Mouse (Mus musculus) midbrain, embryonic 15.5 days (tissue): ENCODE measurements around the gene Kcnt2. TPM values are rescaled to one million over a fixed set of nuclear protein-coding genes. Genes with fewer than 3 reads are reported as not detected.

Experiments
- ATAC-seq: fragments of 200-750 bp; cut with Nextera tagmentation; replicated peaks from 2 replicates; pipeline ENCODE4 v1.8.0; 2017; ENCODE audit warnings: moderate TSS enrichment
- H3K27ac ChIP-seq: fragments of 300-500 bp; sonication (generic); 2 replicates; pipeline ENCODE4 v1.5.1; 2015; ENCODE audit warnings: mild to moderate bottlenecking, inconsistent platforms
- H3K27me3 ChIP-seq: fragments of 300-500 bp; sonication (generic); replicated peaks from 2 replicates; pipeline ENCODE4 v1.6.1; 2015; ENCODE audit warnings: inconsistent platforms
- H3K36me3 ChIP-seq: fragments of 300-500 bp; sonication (generic); replicated peaks from 2 replicates; pipeline ENCODE4 v1.6.1; 2015; ENCODE audit warnings: inconsistent platforms
- H3K4me1 ChIP-seq: fragments of 300-500 bp; sonication (generic); 2 replicates; pipeline ENCODE4 v1.6.1; 2015; ENCODE audit warnings: inconsistent platforms
- H3K4me2 ChIP-seq: fragments of 300-500 bp; sonication (generic); 2 replicates; pipeline ENCODE4 v1.6.1; 2015; ENCODE audit warnings: inconsistent platforms, mild to moderate bottlenecking, moderate library complexity
- H3K4me3 ChIP-seq: fragments of 300-500 bp; sonication (generic); 2 replicates; pipeline ENCODE4 v1.5.1; 2015; ENCODE audit warnings: mild to moderate bottlenecking, inconsistent platforms
- H3K9ac ChIP-seq: fragments of 300-500 bp; sonication (generic); 2 replicates; pipeline ENCODE4 v1.6.1; 2015; ENCODE audit warnings: mild to moderate bottlenecking, inconsistent platforms
- H3K9me3 ChIP-seq: fragments of 300-500 bp; sonication (generic); 2 replicates; pipeline ENCODE4 v1.6.1; 2016; ENCODE audit warnings: inconsistent platforms
- WGBS: fragments of 180-500 bp; shearing (Covaris S2); methylation state at CpG from one replicate; pipeline ENCODE4 v1.1.7; 2015; ENCODE audit warnings: mixed read lengths; 5-methylcytosine and 5-hydroxymethylcytosine counted together
- polyA plus RNA-seq: library from polyadenylated mRNA; unstranded; fragments of >200 nt; fragmentation: Nextera tagmentation; extraction: Ambion mirVana; gene quantifications from 2 replicates; pipeline ENCODE4 v1.2.1, GENCODE M21; 2015

The Kcnt2 gene
- polyA plus RNA-seq, 1 experiment from 2014 or later, result 2.9 TPM

GRCm38 (mm10) chr1:140304244-140304643 is 58.3 kb downstream of the Kcnt2 start:
- no peak overlapping the region for H3K4me3 ChIP-seq
- no peak overlapping the region for H3K4me2 ChIP-seq
- no peaks in the 10 kb centered on the region for H3K36me3 ChIP-seq
- H3K4me1 ChIP-seq, result no peaks in the 10 kb centered on the region
- no peaks in the 10 kb centered on the region for H3K27me3 ChIP-seq
- H3K9ac ChIP-seq, result no peak overlapping the region
- 89% methylated on average over 1 of the region's 1 CpGs for WGBS
- ATAC-seq, result no peak
- no peak overlapping the region for H3K27ac ChIP-seq
- no peaks in the 10 kb centered on the region; the same call in 1 of the 2 replicates for H3K9me3 ChIP-seq

- Histone ChIP-seq H3K9me3 (no peaks in the 10 kb centered on the region; the same call in 1 of the 2 replicates), H3K27me3 (no peaks in the 10 kb centered on the region)
- ATAC-seq, result no peak
Measured at GRCm38 (mm10) chr1:140305344-140305743, 59.4 kb downstream of the Kcnt2 start.

GRCm38 (mm10) chr1:140306339-140306738 is 60.4 kb downstream of the Kcnt2 start:
- WGBS, result 91% methylated on average over 2 of the region's 2 CpGs
- no peaks in the 10 kb centered on the region; the same call in 1 of the 2 replicates for H3K9me3 ChIP-seq
- H3K27ac ChIP-seq, result no peak overlapping the region
- no peak overlapping the region for H3K9ac ChIP-seq
- H3K36me3 ChIP-seq, result no peaks in the 10 kb centered on the region
- H3K4me2 ChIP-seq, result no peak overlapping the region
- H3K27me3 ChIP-seq, result no peaks in the 10 kb centered on the region
- no peaks in the 10 kb centered on the region for H3K4me1 ChIP-seq
- no peak overlapping the region for H3K4me3 ChIP-seq
- no peak for ATAC-seq

More at GRCm38 (mm10) chr1:140305344-140305743, 59.4 kb downstream of the Kcnt2 start:
- no peak overlapping the region for H3K9ac ChIP-seq
- H3K4me2 ChIP-seq, result no peak overlapping the region
- H3K27ac ChIP-seq, result no peak overlapping the region
- no peak overlapping the region for H3K4me3 ChIP-seq
- H3K4me1 ChIP-seq, result no peaks in the 10 kb centered on the region
- H3K36me3 ChIP-seq, result no peaks in the 10 kb centered on the region

- no peak for ATAC-seq
- no peak overlapping the region for H3K4me3 ChIP-seq
Measured at GRCm38 (mm10) chr1:140310739-140311138, 64.8 kb downstream of the Kcnt2 start.

GRCm38 (mm10) chr1:140325088-140325487 is 79.1 kb downstream of the Kcnt2 start:
- no peak for ATAC-seq
- Histone ChIP-seq H3K4me3 (no peak overlapping the region), H3K9ac (no peak overlapping the region), H3K9me3 (no peaks in the 10 kb centered on the region), H3K4me1 (no peaks in the 10 kb centered on the region), H3K27me3 (no peaks in the 10 kb centered on the region), H3K27ac (no peak overlapping the region), H3K4me2 (no peak overlapping the region), H3K36me3 (no peaks in the 10 kb centered on the region)
- 90% methylated on average over 3 of the region's 3 CpGs for WGBS

More at GRCm38 (mm10) chr1:140310739-140311138, 64.8 kb downstream of the Kcnt2 start:
- Histone ChIP-seq H3K9ac (no peak overlapping the region), H3K27ac (no peak overlapping the region), H3K27me3 (no peaks in the 10 kb centered on the region), H3K36me3 (no peaks in the 10 kb centered on the region), H3K9me3 (no peaks in the 10 kb centered on the region), H3K4me2 (no peak overlapping the region), H3K4me1 (no peaks in the 10 kb centered on the region)
- WGBS, result 95% methylated on average over 2 of the region's 2 CpGs

- no peaks in the 10 kb centered on the region for H3K36me3 ChIP-seq
Measured at GRCm38 (mm10) chr1:140326709-140327108, 80.8 kb downstream of the Kcnt2 start.

GRCm38 (mm10) chr1:140333702-140334101 is 87.7 kb downstream of the Kcnt2 start:
- Histone ChIP-seq H3K27ac (no peak overlapping the region), H3K4me3 (no peak overlapping the region), H3K9me3 (no peaks in the 10 kb centered on the region), H3K27me3 (no peaks in the 10 kb centered on the region), H3K36me3 (no peaks in the 10 kb centered on the region), H3K4me2 (no peak overlapping the region), H3K4me1 (no peaks in the 10 kb centered on the region), H3K9ac (no peak overlapping the region)
- ATAC-seq, result no peak
- 87% methylated on average over 3 of the region's 3 CpGs for WGBS

More at GRCm38 (mm10) chr1:140326709-140327108, 80.8 kb downstream of the Kcnt2 start:
- ATAC-seq, result no peak
- no peak overlapping the region for H3K4me3 ChIP-seq
- WGBS, result 89% methylated on average over 3 of the region's 3 CpGs
- H3K9ac ChIP-seq, result no peak overlapping the region
- no peak overlapping the region for H3K27ac ChIP-seq
- H3K4me1 ChIP-seq, result no peaks in the 10 kb centered on the region
- no peaks in the 10 kb centered on the region for H3K9me3 ChIP-seq
- no peaks in the 10 kb centered on the region for H3K27me3 ChIP-seq
- no peak overlapping the region for H3K4me2 ChIP-seq

- H3K9me3 ChIP-seq, result no peaks in the 10 kb centered on the region
- H3K4me2 ChIP-seq, result no peak overlapping the region
- H3K36me3 ChIP-seq, result no peaks in the 10 kb centered on the region
- no peaks in the 10 kb centered on the region for H3K27me3 ChIP-seq
- H3K9ac ChIP-seq, result no peak overlapping the region
- no peak overlapping the region for H3K27ac ChIP-seq
- no peak for ATAC-seq
- H3K4me1 ChIP-seq, result no peaks in the 10 kb centered on the region
- H3K4me3 ChIP-seq, result no peak overlapping the region
Measured at GRCm38 (mm10) chr1:140338417-140338816, 92.5 kb downstream of the Kcnt2 start.

GRCm38 (mm10) chr1:140339368-140339767 is 93.4 kb downstream of the Kcnt2 start:
- ATAC-seq, result no peak
- Histone ChIP-seq H3K27ac (no peak overlapping the region), H3K4me1 (no peaks in the 10 kb centered on the region), H3K9ac (no peak overlapping the region), H3K4me3 (no peak overlapping the region), H3K4me2 (no peak overlapping the region), H3K27me3 (no peaks in the 10 kb centered on the region), H3K36me3 (no peaks in the 10 kb centered on the region), H3K9me3 (no peaks in the 10 kb centered on the region)
- 89% methylated on average over 4 of the region's 4 CpGs for WGBS

- Histone ChIP-seq H3K36me3 (no peaks in the 10 kb centered on the region), H3K27me3 (no peaks in the 10 kb centered on the region), H3K4me3 (no peak overlapping the region), H3K27ac (no peak overlapping the region), H3K4me2 (no peak overlapping the region), H3K9ac (no peak overlapping the region), H3K4me1 (no peaks in the 10 kb centered on the region), H3K9me3 (no peaks in the 10 kb centered on the region)
- no peak for ATAC-seq
- WGBS, result 39% methylated on average over 2 of the region's 2 CpGs
Measured at GRCm38 (mm10) chr1:140364787-140365186, 118.8 kb downstream of the Kcnt2 start.

GRCm38 (mm10) chr1:140373532-140373931 is 127.6 kb downstream of the Kcnt2 start:
- Histone ChIP-seq H3K9ac (no peak overlapping the region), H3K4me2 (no peak overlapping the region), H3K4me1 (no peaks in the 10 kb centered on the region), H3K36me3 (no peaks in the 10 kb centered on the region), H3K4me3 (no peak overlapping the region), H3K27ac (no peak overlapping the region), H3K27me3 (no peaks in the 10 kb centered on the region), H3K9me3 (no peaks in the 10 kb centered on the region)
- WGBS, result 95% methylated on average over 1 of the region's 1 CpGs
- no peak for ATAC-seq

- no peak overlapping the region for H3K9ac ChIP-seq
Measured at GRCm38 (mm10) chr1:140378791-140379190, 132.8 kb downstream of the Kcnt2 start.

GRCm38 (mm10) chr1:140379526-140379925 is 133.6 kb downstream of the Kcnt2 start:
- H3K9me3 ChIP-seq, result no peaks in the 10 kb centered on the region
- no peak overlapping the region for H3K4me3 ChIP-seq
- H3K4me1 ChIP-seq, result no peaks in the 10 kb centered on the region
- no peaks in the 10 kb centered on the region for H3K27me3 ChIP-seq
- 52% methylated on average over 2 of the region's 2 CpGs for WGBS
- H3K9ac ChIP-seq, result no peak overlapping the region
- H3K4me2 ChIP-seq, result no peak overlapping the region
- H3K27ac ChIP-seq, result no peak overlapping the region
- ATAC-seq, result no peak
- no peaks in the 10 kb centered on the region for H3K36me3 ChIP-seq

More at GRCm38 (mm10) chr1:140378791-140379190, 132.8 kb downstream of the Kcnt2 start:
- 80% methylated on average over 2 of the region's 2 CpGs for WGBS
- Histone ChIP-seq H3K27ac (no peak overlapping the region), H3K27me3 (no peaks in the 10 kb centered on the region), H3K9me3 (no peaks in the 10 kb centered on the region), H3K4me1 (no peaks in the 10 kb centered on the region), H3K36me3 (no peaks in the 10 kb centered on the region), H3K4me3 (no peak overlapping the region), H3K4me2 (no peak overlapping the region)
- no peak for ATAC-seq
